ENCODE assay signal across 10 mouse cellular contexts in the genomic region with DNA sequence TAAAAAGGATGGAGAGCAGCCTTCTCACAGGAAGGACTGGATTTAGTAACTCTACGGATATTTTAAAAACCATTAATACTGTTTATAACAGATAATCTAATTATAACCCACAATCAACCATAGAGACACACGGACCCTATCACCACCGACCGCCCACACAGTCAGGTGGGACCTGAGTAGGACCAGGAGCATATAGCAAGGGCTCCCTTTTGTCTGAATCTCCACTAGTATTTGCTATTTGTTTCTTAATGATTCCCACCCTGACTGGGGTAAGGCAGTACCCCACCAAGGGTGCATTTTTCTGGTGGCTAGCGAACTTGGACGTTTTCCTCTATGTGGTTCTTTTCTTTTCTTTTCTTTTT.
A peak's percentile ranks its signal among the peaks of the same experiment; 100 is the strongest.
DNase-seq lines count a peak whose midpoint lies in the region; ATAC-seq and TF ChIP-seq lines count a peak whose summit lies in the region.
"Had no signal": no experiment of that assay in that cellular context is flagged by ENCODE, and none has a peak within 500 bp of the region (broad histone marks: within the 10 kb centered on the region; RNA-seq: fewer than 3 reads in every experiment).

No protein-coding gene starts in this region.

- H3K36me3 ChIP-seq in kidney, embryonic 14.5 days (ENCODE audit: control insufficient read depth, insufficient read depth, low read length): no peaks in the 10 kb centered on the region
- H3K36me3 ChIP-seq in neural tube, embryonic 13.5 days: no peaks in the 10 kb centered on the region
- no peaks in the 10 kb centered on the region for H3K36me3 ChIP-seq in neural tube, embryonic 15.5 days
- H3K36me3 ChIP-seq in hindbrain, postnatal 0 days (ENCODE audit: insufficient read depth, low read length): no peaks in the 10 kb centered on the region

- no peak overlapping the region for H3K4me2 ChIP-seq in kidney, embryonic 14.5 days (replicated peaks; ENCODE audit: low read depth, low read length)
- H3K4me2 ChIP-seq in neural tube, embryonic 13.5 days: no peak overlapping the region
- no peak overlapping the region; the same call in 1 of the 2 replicates for H3K4me2 ChIP-seq in neural tube, embryonic 15.5 days
- no peak overlapping the region for H3K4me2 ChIP-seq in hindbrain, postnatal 0 days (ENCODE audit: low read depth, low read length)
- H3K4me2 ChIP-seq: liver, embryonic 11.5 days had no signal

- H3K4me1 ChIP-seq in kidney, embryonic 14.5 days (ENCODE audit: control insufficient read depth, insufficient read depth, low read length): no peaks in the 10 kb centered on the region
- H3K4me1 ChIP-seq in neural tube, embryonic 13.5 days (replicated peaks): no peaks in the 10 kb centered on the region
- H3K4me1 ChIP-seq in neural tube, embryonic 15.5 days: no peaks in the 10 kb centered on the region
- no peaks in the 10 kb centered on the region for H3K4me1 ChIP-seq in hindbrain, postnatal 0 days (ENCODE audit: insufficient read depth, low read length)

- H3K9me3 ChIP-seq in kidney, embryonic 14.5 days (ENCODE audit: control insufficient read depth, low read length): no peaks in the 10 kb centered on the region
- no peaks in the 10 kb centered on the region for H3K9me3 ChIP-seq in neural tube, embryonic 13.5 days
- no peaks in the 10 kb centered on the region for H3K9me3 ChIP-seq in neural tube, embryonic 15.5 days (replicated peaks)
- H3K9me3 ChIP-seq in hindbrain, postnatal 0 days (ENCODE audit: low read length): no peaks in the 10 kb centered on the region

- H3K27me3 ChIP-seq in kidney, embryonic 14.5 days (ENCODE audit: control insufficient read depth, insufficient read depth, low read length): no peaks in the 10 kb centered on the region
- no peaks in the 10 kb centered on the region for H3K27me3 ChIP-seq in neural tube, embryonic 13.5 days
- no peaks in the 10 kb centered on the region for H3K27me3 ChIP-seq in neural tube, embryonic 15.5 days (replicated peaks)
- H3K27me3 ChIP-seq in hindbrain, postnatal 0 days (ENCODE audit: insufficient read depth, low read length): no peaks in the 10 kb centered on the region

- DNase-seq in kidney, postnatal 14 days: no peak
- no peak for DNase-seq in hindbrain, postnatal 0 days (ENCODE audit: low spot score)
- DNase-seq in spleen, postnatal 36 days (ENCODE audit: low spot score in 2 of 2): no peak

- 71% methylated on average over 6 of the region's 6 CpGs for WGBS in kidney, embryonic 14.5 days
- 77% methylated on average over 6 of the region's 6 CpGs for WGBS in neural tube, embryonic 13.5 days
- WGBS in neural tube, embryonic 15.5 days: 65% methylated on average over 6 of the region's 6 CpGs
- 73% methylated on average over 6 of the region's 6 CpGs for WGBS in hindbrain, postnatal 0 days

- TF ChIP-seq CTCF in hindbrain, postnatal 0 days (IDR thresholded peaks at IDR 0.05; ENCODE audit: low read depth): no peak

- H3K9ac ChIP-seq in kidney, embryonic 14.5 days (ENCODE audit: low read depth, low read length): no peak overlapping the region
- no peak overlapping the region for H3K9ac ChIP-seq in neural tube, embryonic 13.5 days
- H3K9ac ChIP-seq in neural tube, embryonic 15.5 days (replicated peaks): no peak overlapping the region
- no peak overlapping the region for H3K9ac ChIP-seq in hindbrain, postnatal 0 days (replicated peaks; ENCODE audit: low read length)

- H3K4me3 ChIP-seq in kidney, embryonic 14.5 days (ENCODE audit: low read length): no peak overlapping the region
- no peak overlapping the region for H3K4me3 ChIP-seq in neural tube, embryonic 13.5 days
- H3K4me3 ChIP-seq in neural tube, embryonic 15.5 days (replicated peaks): no peak overlapping the region
- H3K4me3 ChIP-seq in hindbrain, postnatal 0 days (ENCODE audit: low read length): no peak overlapping the region
- H3K4me3 ChIP-seq: gastrocnemius, adult 2 months had no signal

- ATAC-seq in kidney, embryonic 14.5 days (ENCODE audit: low FRiP score, low TSS enrichment): 0 out of 2 replicates have a peak, but pooled peaks have one; percentile 20
- peak; percentile 23; the same call in 1 of the 2 replicates for ATAC-seq in neural tube, embryonic 13.5 days (ENCODE audit: low read depth)
- no peak for ATAC-seq in neural tube, embryonic 15.5 days (ENCODE audit: low FRiP score)
- peak; percentile 58; the same call in 1 of the 2 replicates for ATAC-seq in hindbrain, postnatal 0 days
- no peak for ATAC-seq in frontal cortex, adult (ENCODE audit: low TSS enrichment)

- H3K27ac ChIP-seq in kidney, embryonic 14.5 days (ENCODE audit: low read depth, low read length): no peak overlapping the region
- H3K27ac ChIP-seq in neural tube, embryonic 13.5 days (replicated peaks): no peak overlapping the region
- no peak overlapping the region for H3K27ac ChIP-seq in neural tube, embryonic 15.5 days (replicated peaks)
- H3K27ac ChIP-seq in hindbrain, postnatal 0 days: no peak overlapping the region
- H3K27ac ChIP-seq: gastrocnemius, adult 2 months; macrophage had no signal

Comparison
In these comparisons a context has a peak if more than half of its experiments do, and no peak if none do; other contexts are left out.
1. ATAC-seq: peak in kidney, embryonic 14.5 days (single experiment), neural tube, embryonic 13.5 days (single experiment) and hindbrain, postnatal 0 days (single experiment); none in neural tube, embryonic 15.5 days (single experiment) and frontal cortex, adult (single experiment).